Mouse (Mus musculus) cortical plate, adult 2 months (tissue): ENCODE data around the gene Ascc1. TPM values are rescaled to one million over a fixed set of nuclear protein-coding genes. Genes with fewer than 3 reads are reported as not detected.

Experiments used
- H3K27ac ChIP-seq: fragments of 200-500 bp; 2 replicates; pipeline ENCODE4 v1.5.1; 2012; ENCODE audit warnings: low read length, control low read depth, inconsistent platforms; ENCODE audit not compliant: insufficient read depth
- H3K4me1 ChIP-seq: fragments of 200-500 bp; 2 replicates; pipeline ENCODE4 v1.6.1; 2011; ENCODE audit warnings: low read length; ENCODE audit not compliant: control insufficient read depth, insufficient read depth
- H3K4me3 ChIP-seq: fragments of 200-500 bp; 2 replicates; pipeline ENCODE4 v1.5.1; 2011; ENCODE audit warnings: mild to moderate bottlenecking, low read length, control low read depth; ENCODE audit not compliant: insufficient read depth
- CTCF ChIP-seq: fragments of 200-500 bp; IDR thresholded peaks from 2 replicates; pipeline ENCODE4 v1.5.1; 2011; ENCODE audit warnings: mild to moderate bottlenecking, control low read depth, low read length; ENCODE audit not compliant: insufficient read depth; ENCODE audit errors: extremely low read depth
- POLR2A ChIP-seq: fragments of 200-500 bp; IDR thresholded peaks from 2 replicates; pipeline ENCODE4 v1.6.1; 2011; ENCODE audit warnings: mild to moderate bottlenecking, low read length, control low read depth; ENCODE audit not compliant: insufficient read depth; ENCODE audit errors: extremely low read depth
- polyA plus RNA-seq: library from polyadenylated mRNA; depleted of rRNA; stranded (reverse); fragments of >200 nt; gene quantifications from 2 replicates; pipeline ENCODE4 v1.2.3, GENCODE M21; 2012

Gene Ascc1
- polyA plus RNA-seq, 1 experiment: 22.7 TPM

DNA sequence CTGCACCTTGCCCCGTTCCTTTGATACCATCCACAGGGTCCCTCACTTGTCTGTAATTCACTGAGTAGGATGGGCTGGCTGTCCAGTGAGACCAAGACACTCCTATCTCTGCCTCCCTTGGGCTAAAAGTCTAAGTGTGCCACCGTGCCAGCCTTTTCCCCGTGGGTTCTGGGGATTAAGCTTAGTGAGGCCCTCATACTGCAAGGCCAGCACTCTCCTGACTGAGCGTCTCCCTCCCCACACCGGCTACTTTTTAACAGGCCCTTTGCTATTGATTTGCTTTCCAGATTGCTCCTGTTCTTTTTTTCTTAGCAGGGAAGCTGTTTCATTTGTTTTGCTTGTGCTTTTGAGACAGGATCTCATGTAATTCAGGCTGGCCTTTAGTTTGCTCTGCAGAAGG is 60.3 kb downstream of the Ascc1 start:
- H3K4me3 ChIP-seq: no peak overlapping the region
- no peaks in the 10 kb centered on the region for H3K4me1 ChIP-seq
- H3K27ac ChIP-seq: no peak overlapping the region
- no peak for TF ChIP-seq POLR2A
- TF ChIP-seq CTCF: no peak

DNA sequence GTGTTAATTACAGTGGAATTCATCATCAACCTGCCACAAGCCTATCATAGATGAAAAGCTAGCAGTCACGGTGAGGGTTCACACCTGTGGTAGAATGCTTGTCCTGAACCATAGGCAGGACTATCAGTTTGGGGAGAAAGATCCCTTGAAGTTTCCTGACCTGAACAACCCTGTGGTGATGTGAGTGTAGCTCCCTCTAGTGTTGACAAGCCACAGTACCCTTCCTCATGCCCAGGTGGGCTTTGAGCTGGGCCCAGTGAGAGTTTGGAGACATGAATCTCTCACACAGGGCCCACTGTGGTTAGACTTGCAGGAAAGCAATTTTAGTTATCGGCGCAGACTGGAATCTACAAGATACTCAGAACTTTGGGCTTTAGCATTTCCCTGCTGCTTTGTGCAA is 63.9 kb downstream of the Ascc1 start:
- no peak overlapping the region for H3K4me3 ChIP-seq
- H3K27ac ChIP-seq: no peak overlapping the region
- no peaks in the 10 kb centered on the region for H3K4me1 ChIP-seq
- TF ChIP-seq POLR2A: no peak
- peak; percentile 81 for TF ChIP-seq CTCF

GRCm38 (mm10) chr10:60075159-60075558 is 72.6 kb downstream of the Ascc1 start:
- Histone ChIP-seq H3K27ac (no peak overlapping the region), H3K4me3 (no peak overlapping the region), H3K4me1 (peaks cover 3% of the 10 kb centered on the region; the same call in 1 of the 2 replicates)
- TF ChIP-seq POLR2A (no peak), CTCF (no peak)

DNA sequence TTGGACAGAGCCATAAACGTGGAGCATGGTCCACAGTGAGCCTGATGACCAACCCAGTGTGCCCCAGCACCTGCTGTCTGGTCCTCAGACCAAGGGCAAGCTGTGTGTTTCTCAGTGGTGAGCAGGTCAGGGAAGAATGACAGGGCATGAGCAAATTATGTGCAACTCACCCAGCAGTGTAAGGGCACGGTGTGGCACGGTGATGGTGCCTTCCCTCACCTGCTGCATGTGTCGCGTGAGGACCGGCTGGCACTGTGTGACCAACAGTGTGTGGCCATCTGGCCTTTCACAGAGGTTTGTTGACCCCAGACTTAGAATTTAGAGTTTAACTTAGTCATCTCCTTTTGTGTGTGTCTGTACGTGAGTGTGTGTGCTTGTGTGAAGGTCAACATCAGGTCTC is 74.6 kb downstream of the Ascc1 start:
- Histone ChIP-seq H3K4me3 (no peak overlapping the region), H3K4me1 (peaks cover 3% of the 10 kb centered on the region), H3K27ac (no peak overlapping the region)
- TF ChIP-seq POLR2A: no peak
- TF ChIP-seq CTCF: no peak

- Histone ChIP-seq H3K4me1 (peaks cover 3% of the 10 kb centered on the region), H3K27ac (no peak overlapping the region)
- TF ChIP-seq POLR2A (no peak), CTCF (no peak)
Measured at GRCm38 (mm10) chr10:60077736-60078560, 75.3 kb downstream of the Ascc1 start.

GRCm38 (mm10) chr10:60078561-60078917 is 75.9 kb downstream of the Ascc1 start:
- H3K27ac ChIP-seq: no peak overlapping the region

More at GRCm38 (mm10) chr10:60077736-60078560, 75.3 kb downstream of the Ascc1 start:
- no peak overlapping the region for H3K4me3 ChIP-seq

GRCm38 (mm10) chr10:60080171-60080570 is 77.6 kb downstream of the Ascc1 start:
- Histone ChIP-seq H3K4me1 (peaks cover 3% of the 10 kb centered on the region), H3K27ac (no peak overlapping the region), H3K4me3 (no peak overlapping the region)
- TF ChIP-seq POLR2A (no peak), CTCF (no peak)

More at GRCm38 (mm10) chr10:60078561-60078917, 75.9 kb downstream of the Ascc1 start:
- no peak for TF ChIP-seq POLR2A
- no peak for TF ChIP-seq CTCF
- H3K4me1 ChIP-seq: peaks cover 3% of the 10 kb centered on the region
- no peak overlapping the region for H3K4me3 ChIP-seq

DNA sequence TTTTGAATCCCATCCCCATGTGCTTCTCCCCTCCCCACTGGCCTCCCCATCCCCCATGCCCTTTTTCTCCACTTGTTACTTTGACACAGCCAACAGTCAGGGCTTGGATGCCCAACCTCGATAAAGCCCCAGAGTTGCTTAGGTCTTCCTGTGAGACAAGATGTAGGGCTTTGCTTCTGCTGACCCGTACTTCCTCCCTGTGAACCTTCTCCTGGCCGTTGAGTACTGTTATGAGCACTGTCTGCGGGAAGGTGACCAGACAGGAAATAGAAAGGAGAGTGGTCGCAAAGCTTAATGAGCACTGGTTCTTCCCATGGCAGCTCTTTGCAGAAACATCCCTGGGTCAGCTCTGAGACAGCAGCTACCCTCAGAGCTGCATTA is 78.0 kb downstream of the Ascc1 start:
- H3K4me3 ChIP-seq: no peak overlapping the region
- TF ChIP-seq CTCF (no peak), POLR2A (no peak)
- H3K27ac ChIP-seq: peak overlapping the region; percentile 1; the same call in 1 of the 2 replicates
- H3K4me1 ChIP-seq: peaks cover 3% of the 10 kb centered on the region

DNA sequence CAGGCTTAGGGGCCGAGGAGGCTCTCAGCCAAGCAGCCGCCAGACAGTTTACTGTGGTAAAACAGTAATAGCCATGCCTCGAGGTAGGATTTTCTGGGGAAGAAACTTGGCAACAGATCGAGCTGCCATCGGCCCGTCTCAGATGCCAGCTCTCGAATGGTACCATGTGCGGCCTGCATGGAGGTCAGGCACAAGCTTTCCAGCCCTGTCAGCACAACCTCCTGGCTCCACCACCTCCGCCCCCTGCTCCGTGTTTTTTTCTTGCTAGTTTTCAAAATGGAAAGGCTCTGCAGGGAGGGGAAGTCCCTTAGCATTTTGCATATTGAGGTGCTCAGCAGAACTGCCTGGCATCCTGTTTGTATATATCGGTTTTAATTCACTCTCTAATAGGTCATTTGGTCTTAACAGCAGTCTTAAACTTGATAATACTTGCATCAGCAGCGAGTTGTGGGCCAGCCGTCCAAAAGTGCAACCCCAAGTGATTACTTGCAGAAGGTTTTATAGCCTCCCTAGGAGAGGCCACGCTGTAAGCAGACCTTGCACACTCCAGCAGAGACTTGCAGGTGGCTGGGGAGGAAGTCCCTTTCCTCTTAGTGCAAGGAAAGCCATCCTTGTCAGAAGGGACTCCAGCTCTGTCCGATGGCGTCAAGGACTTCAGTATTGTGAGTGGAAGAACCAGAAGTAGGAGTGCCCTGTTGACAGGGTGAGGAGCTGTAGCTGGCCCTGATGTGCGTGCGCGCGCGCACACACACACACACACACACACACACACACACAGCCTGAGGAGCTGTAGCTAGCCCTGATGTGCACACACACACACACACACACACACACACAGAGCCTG is 78.6 kb downstream of the Ascc1 start:
- Histone ChIP-seq H3K27ac (peak overlapping the region; percentile 5; the same call in 1 of the 2 replicates), H3K4me1 (peaks cover 3% of the 10 kb centered on the region), H3K4me3 (no peak overlapping the region)
- no peak for TF ChIP-seq CTCF
- TF ChIP-seq POLR2A: no peak
